Mouse (Mus musculus) liver, embryonic 18 days (tissue): ENCODE results near the gene Faf1. TPM values are rescaled to one million over a fixed set of nuclear protein-coding genes. Genes with fewer than 3 reads are reported as not detected.

ENCODE experiments used
- polyA plus RNA-seq: library from polyadenylated mRNA; depleted of rRNA; stranded (reverse); fragments of >200 nt; gene quantifications from 2 replicates; pipeline ENCODE4 v1.2.3, GENCODE M21; 2012; rRNA removed

The Faf1 gene
- polyA plus RNA-seq, result 5.0 and 5.3 TPM in 2 replicates

DNA sequence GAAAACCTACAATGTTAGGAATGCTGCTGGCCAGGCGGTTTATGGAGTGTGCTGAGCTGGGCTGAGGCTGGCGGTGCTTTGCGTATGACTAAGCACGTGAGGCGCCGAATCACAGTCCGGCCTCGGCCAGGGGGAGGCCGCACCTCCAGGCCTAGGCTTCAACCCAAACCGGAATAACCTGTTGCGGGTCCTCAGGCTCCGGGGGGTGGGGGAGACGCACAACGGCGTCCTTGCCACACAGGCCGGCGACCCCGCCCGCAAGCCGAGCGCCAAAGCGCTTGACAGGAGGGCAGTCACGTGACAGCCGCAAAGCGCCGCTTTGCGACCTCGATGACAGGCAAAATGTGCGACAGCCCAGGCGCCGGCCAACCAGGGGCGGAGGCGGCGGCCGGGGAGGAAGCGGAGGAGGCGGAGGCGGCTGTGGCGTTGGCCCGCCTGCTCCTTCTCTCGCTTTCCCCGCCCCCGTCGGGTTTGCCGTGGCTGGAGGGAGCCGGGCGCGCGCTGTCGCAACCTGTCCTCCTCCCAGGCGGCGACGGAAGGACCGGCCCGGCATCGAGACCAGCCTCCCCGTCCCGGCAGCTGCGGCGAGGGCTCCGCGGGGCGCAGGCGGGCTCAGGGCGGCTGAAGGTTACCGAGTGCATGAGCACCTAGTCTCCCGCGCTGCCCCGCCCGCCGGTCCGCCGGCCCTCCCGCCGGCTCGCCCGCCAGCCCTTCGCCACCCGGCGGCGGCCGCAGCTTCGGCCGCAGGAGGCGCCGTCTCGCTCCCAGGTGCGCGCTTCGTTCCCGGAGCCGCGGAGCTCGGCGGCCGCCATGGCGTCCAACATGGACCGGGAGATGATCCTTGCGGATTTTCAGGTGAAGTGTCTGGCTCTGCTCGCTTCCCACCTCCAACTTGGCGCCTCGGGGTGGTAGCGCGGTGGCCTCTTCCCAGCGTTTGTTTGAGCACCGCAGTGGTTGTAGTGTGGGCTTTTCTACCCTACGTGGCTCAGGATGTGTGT is at the start of gene Faf1:
Gene Faf1 (plus strand): TSS at position 371 of the 998 bp plus-strand sequence.

DNA sequence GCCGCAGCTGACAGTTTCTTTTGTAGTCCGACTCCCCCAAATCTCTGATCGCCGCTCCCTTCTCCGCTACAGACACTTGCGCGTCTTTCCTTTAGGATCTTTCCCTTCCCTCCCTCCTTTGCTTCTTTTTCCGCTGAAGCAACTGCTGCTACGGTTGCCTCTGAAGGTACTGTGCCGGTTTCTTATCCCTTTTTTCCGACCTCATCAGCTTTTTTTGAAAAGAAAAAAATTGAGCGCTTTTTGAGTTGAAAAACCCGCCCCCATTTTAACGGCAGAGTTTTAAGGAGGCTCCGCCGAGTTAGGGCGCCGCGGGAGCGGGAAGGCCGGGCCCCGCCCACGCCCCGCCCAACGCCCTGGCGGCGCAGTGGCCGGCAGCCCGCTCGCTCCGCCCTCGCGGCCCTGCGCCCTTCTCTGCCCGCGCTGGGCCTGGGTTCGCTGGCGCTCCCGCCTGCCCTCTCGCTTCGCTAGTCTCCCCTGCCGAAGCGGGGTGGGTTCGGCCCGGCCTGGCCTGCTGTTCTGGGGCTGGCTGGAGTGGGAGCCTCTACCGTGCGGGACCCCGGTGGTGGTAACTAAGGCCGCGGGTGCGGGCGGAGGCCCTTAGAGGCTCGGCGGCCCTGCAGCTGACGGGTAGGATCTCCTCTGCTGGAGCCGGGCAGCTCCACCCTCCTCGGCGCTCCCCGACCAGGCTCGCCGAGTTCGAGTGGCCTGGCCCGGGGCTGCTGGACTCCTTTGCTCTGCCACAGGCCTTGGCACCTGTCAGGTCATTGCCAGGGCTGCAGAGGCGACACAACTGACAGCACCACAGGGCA is 9.7 kb upstream of the Faf1 start, which contains the start of gene Cdkn2c:
Gene Cdkn2c (minus strand): TSS at position 729 of the 809 bp plus-strand sequence.

GRCm38 (mm10) chr4:109977148-109978067 is 301.0 kb downstream of the Faf1 start, which contains the start of gene Dmrta2:
Gene Dmrta2, plus strand, starts transcription at chr4:109978053.

Other genes starting within 250 kb of the Faf1 start
- 20.9 and 22.7 TPM in 2 replicates for gene Rnf11, start 191.9 kb upstream of the Faf1 start, polyA plus RNA-seq
- gene 4930522H14Rik, start 145.3 kb upstream of the Faf1 start, polyA plus RNA-seq, result not detected in 2 replicates
- 7.0 and 8.2 TPM in 2 replicates for gene Cdkn2c, start 9.4 kb upstream of the Faf1 start, polyA plus RNA-seq